Mouse (Mus musculus): ENCODE measurements around the gene Ldb3.

- no peak for TF ChIP-seq CTCF (conservative IDR thresholded peaks at IDR 0.05; ENCODE audit: low read length)
- TF ChIP-seq NANOG (IDR thresholded peaks at IDR 0.05; ENCODE audit: borderline replicate concordance, low read length), result no peak
These were observed 47.8 kb downstream of the Ldb3 start for GRCm38 (mm10) chr14:34540685-34541162.
